Mouse (Mus musculus) cerebellum, adult 2 months (tissue): ENCODE results near the gene Mpzl3.

Source experiments
- CTCF ChIP-seq: fragments of 200-500 bp; IDR thresholded peaks from 2 replicates; pipeline ENCODE4 v1.5.1; 2011; ENCODE audit warnings: low read depth, mild to moderate bottlenecking, control low read depth, low read length, moderate library complexity, borderline replicate concordance; ENCODE audit not compliant: insufficient read depth
- POLR2A ChIP-seq: fragments of 200-500 bp; IDR thresholded peaks from 2 replicates; pipeline ENCODE4 v1.6.1; 2011; ENCODE audit warnings: low read length, control low read depth, borderline replicate concordance; ENCODE audit not compliant: insufficient read depth

GRCm38 (mm10) chr9:45018031-45018430 lies 37.0 kb upstream of the Mpzl3 start:
- TF ChIP-seq CTCF, result no peak
- no peak for TF ChIP-seq POLR2A
